Mouse (Mus musculus): Measurements from ENCODE around the gene Tada3.
"Not testable (repeated sequence)": the region's sequence is repeated elsewhere in the genome, so short reads cannot be mapped to it uniquely, and the experiment has no call there.

The Tada3 gene

GRCm38 (mm10) chr6:113342297-113342696 is 35.4 kb downstream of the Tada3 start:
- DNase-seq: no peak

- no peak for DNase-seq
Measured at GRCm38 (mm10) chr6:113341574-113341973, 36.1 kb downstream of the Tada3 start.

- peak; percentile 63 to 68 for DNase-seq
Measured at GRCm38 (mm10) chr6:113336852-113337620, 40.6 kb downstream of the Tada3 start.

- no peak for DNase-seq
Measured at GRCm38 (mm10) chr6:113334216-113334615, 43.5 kb downstream of the Tada3 start.

- DNase-seq: peak; percentile 91 to 93
Measured at GRCm38 (mm10) chr6:113333137-113333950, 44.3 kb downstream of the Tada3 start.

GRCm38 (mm10) chr6:113332734-113333133 is 44.9 kb downstream of the Tada3 start:
- not testable (repeated sequence) for DNase-seq

- DNase-seq: no peak
Measured at GRCm38 (mm10) chr6:113331721-113332120, 46.0 kb downstream of the Tada3 start.

GRCm38 (mm10) chr6:113330547-113330946 is 47.1 kb downstream of the Tada3 start:
- DNase-seq: no peak

GRCm38 (mm10) chr6:113329396-113329795 is 48.3 kb downstream of the Tada3 start:
- DNase-seq: no peak

GRCm38 (mm10) chr6:113326533-113327315 is 51.0 kb downstream of the Tada3 start, which contains the start of gene Ogg1:
TSS of gene Ogg1 (plus strand) at chr6:113326972.
- DNase-seq: peak; percentile 98 to 100

All from kidney, postnatal 25 days (tissue).